Mouse (Mus musculus): ENCODE measurements around the gene Plxdc2.

Gene Plxdc2

DNA sequence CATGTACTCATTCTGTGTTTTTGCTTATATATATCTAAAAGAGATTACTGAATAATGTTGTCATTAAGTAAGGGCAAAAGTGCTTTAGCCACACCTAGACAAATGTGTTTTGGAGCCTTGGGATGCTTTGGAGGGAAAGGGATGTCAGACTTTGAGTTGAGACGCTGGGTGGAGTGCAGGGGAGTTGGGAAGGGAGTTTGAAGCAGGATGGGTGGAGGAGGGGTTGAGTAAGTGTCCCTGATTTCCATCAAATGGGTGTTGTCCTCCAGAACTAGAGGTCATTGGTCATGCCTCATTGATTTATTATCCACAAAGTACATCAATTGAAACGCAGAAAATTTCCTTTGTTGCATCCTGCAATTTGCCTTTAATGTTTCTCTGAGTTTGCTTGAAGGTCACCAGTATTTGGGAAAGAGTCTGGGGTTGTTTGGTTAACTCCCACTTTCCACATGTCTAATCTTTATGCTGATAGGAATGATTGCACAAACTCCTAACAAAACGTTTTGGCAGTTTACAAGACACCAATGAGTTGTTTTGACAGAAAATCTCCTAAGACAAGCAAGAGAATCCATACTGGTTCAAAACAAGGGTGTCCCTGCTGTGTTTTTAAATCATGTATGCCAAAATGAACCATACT is 58.4 kb downstream of the Plxdc2 start:
- no peak for DNase-seq (ENCODE audit: low spot score in 2 of 2)

DNA sequence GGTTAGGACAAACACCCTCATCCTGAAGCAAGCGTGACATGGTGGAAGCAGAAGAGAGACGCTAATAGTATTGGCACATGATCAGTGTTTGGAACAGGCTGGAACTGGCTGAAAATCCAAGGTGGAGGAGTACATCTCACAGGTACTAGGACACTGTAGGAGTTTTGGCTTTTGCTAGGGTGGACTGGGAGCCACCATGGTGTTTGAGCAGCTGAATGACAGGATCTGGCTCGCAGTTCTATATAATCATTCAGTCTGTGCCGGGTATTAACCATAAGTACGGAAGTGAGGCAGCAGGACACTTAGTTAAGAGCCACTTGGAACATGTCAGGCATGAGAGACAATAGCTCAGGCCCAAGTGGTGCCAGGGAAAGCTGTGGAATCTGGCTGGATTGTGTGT is 82.9 kb downstream of the Plxdc2 start:
- no peak for DNase-seq (ENCODE audit: low spot score in 2 of 2)

DNA sequence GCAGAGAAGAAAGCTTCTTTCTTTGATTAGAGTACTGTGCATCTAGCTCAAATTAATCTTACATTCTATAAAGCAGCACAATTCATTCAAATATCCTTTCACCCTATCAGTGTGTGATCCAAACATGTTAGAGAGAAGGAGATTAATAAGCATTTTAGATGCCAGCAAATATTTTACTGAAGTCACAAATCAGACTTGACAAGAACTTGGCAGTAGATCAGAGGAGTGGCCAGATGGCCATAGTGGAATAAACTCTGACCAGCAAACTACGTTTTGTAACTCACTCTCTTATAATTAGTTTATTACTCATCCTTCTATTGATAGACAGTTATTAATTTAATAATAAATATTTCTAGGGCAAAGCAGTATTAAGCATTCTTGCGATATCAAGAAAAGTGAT is 86.5 kb downstream of the Plxdc2 start:
- DNase-seq (ENCODE audit: low spot score in 2 of 2), result no peak

- DNase-seq (ENCODE audit: low spot score in 2 of 2), result no peak
Measured at GRCm38 (mm10) chr2:16447936-16448335, 91.8 kb downstream of the Plxdc2 start.

DNA sequence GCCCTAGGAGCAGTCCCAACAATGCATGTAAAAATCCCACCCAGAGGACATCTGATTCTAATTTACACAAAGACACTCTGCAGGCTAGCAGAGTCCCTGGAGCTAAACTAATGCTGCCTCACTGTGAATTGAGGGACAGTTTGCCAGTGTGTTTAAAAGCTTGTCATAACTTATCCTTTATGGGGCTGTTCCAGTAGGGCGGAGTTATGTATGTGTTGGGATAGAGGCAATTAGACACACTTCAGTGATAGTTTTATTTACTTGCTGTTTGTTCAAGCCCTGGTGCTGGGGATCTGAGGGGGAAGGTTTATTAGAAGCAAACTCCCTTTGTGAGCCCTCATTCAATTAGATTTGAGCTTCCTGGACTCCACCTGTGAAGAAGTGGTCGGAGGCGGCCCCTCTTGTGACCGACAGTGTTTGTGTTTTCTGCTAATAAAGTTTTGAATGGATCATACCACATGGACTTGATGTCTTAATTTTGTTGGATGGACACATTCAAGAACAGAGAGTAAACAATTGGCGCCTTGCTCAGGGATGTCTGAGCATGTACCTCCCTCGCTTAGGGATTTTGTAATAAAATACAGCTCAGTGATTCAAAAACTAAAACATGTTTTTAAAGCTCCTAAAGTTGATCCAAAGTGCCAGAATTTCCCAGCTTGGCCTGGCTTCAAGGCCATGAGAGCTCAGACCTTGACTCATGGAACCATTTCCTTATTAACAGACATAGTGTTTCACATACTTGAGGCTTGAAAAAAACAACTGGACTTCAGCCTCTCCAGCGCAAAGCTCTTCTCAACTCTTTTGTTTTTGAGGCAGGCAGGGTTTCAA is 94.9 kb downstream of the Plxdc2 start:
- DNase-seq (ENCODE audit: low spot score in 2 of 2), result no peak

GRCm38 (mm10) chr2:16451666-16452009 is 95.5 kb downstream of the Plxdc2 start:
- DNase-seq (ENCODE audit: low spot score in 2 of 2), result no peak

GRCm38 (mm10) chr2:16452080-16452479 is 96.0 kb downstream of the Plxdc2 start:
- peak in 1 of 2 experiments; percentile 7 for DNase-seq (ENCODE audit: low spot score in 2 of 2)

- DNase-seq (ENCODE audit: low spot score in 2 of 2), result no peak
Measured at GRCm38 (mm10) chr2:16456264-16456780, 100.2 kb downstream of the Plxdc2 start.

- no peak for DNase-seq (ENCODE audit: low spot score in 2 of 2)
Measured at GRCm38 (mm10) chr2:16459490-16459889, 103.4 kb downstream of the Plxdc2 start.

GRCm38 (mm10) chr2:16470099-16470498 is 114.0 kb downstream of the Plxdc2 start:
- no peak for DNase-seq (ENCODE audit: low spot score in 2 of 2)

GRCm38 (mm10) chr2:16483943-16484342 is 127.8 kb downstream of the Plxdc2 start:
- DNase-seq (ENCODE audit: low spot score in 2 of 2), result peak; percentile 20 to 31

DNA sequence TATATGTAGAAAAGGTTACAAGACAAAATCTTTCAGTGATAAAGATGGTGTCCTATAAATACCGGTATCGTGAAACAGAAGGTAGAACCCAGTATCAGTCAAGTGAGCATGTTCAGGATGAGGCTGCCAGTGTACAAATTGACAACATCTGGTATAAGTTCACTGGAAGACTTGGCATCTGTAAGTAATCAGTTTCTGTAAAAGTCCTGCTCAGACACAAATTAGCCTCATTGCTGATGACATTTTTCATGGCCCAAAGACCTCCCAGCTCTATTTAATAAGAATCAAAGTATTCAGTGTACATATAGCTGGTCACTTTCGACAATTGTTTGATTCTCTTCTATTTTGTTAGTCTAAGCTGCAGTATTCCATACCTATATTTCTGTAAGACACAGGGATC is 129.9 kb downstream of the Plxdc2 start:
- DNase-seq (ENCODE audit: low spot score in 2 of 2), result no peak

DNA sequence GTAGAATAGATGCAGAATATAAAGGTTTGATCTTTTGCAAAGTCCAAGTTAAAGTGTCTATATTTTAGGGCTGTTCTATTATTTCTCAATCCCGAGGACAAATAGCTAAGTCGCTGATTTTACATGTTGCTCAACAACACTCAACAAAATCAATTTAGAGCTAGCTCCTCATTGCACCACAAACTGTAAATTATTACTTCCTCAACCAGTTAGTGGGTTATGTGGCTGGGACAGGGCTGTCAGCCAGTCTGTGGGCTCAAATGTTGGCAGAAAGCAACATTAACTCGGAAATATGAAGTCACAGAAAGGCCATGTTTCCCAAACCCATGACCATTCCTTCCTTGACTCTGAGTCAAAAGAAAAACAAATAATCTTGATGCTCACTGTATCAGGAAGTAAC is 135.1 kb downstream of the Plxdc2 start:
- DNase-seq (ENCODE audit: low spot score in 2 of 2), result no peak

GRCm38 (mm10) chr2:16502843-16503242 is 146.7 kb downstream of the Plxdc2 start:
- no peak for DNase-seq (ENCODE audit: low spot score in 2 of 2)

GRCm38 (mm10) chr2:16507540-16508230 is 151.6 kb downstream of the Plxdc2 start:
- DNase-seq (ENCODE audit: low spot score in 2 of 2), result no peak

DNA sequence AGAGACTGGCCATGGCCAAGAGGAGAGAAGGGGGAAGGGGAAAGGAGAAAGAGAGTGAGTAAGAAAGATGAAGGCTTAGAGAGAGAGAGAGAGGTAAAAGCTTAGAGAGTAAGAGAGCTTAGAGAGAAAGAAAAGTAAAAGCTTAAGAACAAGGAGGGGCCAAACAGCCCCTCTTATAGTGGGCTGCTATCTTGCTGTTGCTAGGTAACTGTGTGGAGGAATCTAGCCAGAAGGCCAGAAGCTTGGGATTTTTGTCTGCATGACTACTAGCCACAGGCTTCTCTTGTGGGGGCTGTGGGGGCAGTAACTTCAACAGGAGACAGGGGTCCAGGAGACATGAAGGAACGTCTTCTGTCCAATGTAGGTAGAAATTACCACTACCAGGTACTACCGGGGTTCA is 162.0 kb downstream of the Plxdc2 start:
- DNase-seq (ENCODE audit: low spot score in 2 of 2), result no peak

GRCm38 (mm10) chr2:16523427-16523826 is 167.3 kb downstream of the Plxdc2 start:
- no peak for DNase-seq (ENCODE audit: low spot score in 2 of 2)

DNA sequence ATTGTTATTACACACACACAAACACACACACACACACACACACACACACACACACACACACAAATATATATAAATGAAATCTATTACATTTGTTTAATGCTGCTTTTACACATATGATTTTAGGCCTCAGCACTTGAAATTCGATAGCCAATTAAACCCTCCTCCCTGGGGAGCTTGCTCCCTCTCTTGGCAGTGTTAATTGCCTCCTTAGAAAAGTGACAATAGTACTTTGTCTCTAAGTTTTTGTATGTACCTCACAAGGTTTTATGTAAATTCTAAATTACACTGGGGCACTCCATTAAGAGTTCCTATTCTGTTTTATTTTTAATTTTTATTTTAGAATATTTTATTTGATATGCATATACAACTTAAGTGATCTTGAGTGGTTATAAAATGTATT is 176.1 kb downstream of the Plxdc2 start:
- no peak for DNase-seq (ENCODE audit: low spot score in 2 of 2)

GRCm38 (mm10) chr2:16534566-16534965 is 178.5 kb downstream of the Plxdc2 start:
- no peak for DNase-seq (ENCODE audit: low spot score in 2 of 2)

GRCm38 (mm10) chr2:16541226-16541625 is 185.1 kb downstream of the Plxdc2 start:
- DNase-seq (ENCODE audit: low spot score in 2 of 2), result no peak

- DNase-seq (ENCODE audit: low spot score in 2 of 2), result no peak
Measured at GRCm38 (mm10) chr2:16545207-16545606, 189.1 kb downstream of the Plxdc2 start.

- no peak for DNase-seq (ENCODE audit: low spot score in 2 of 2)
Measured at GRCm38 (mm10) chr2:16559287-16559686, 203.2 kb downstream of the Plxdc2 start.

GRCm38 (mm10) chr2:16568263-16568662 is 212.2 kb downstream of the Plxdc2 start:
- DNase-seq (ENCODE audit: low spot score in 2 of 2), result no peak

Data from thymus, postnatal 10 days (tissue).